Mouse (Mus musculus) midbrain, embryonic 14.5 days (tissue): ENCODE data around the gene Olig2. TPM values are rescaled to one million over a fixed set of nuclear protein-coding genes. Genes with fewer than 3 reads are reported as not detected.

Experiments used
- ATAC-seq: fragments of 200-750 bp; cut with Nextera tagmentation; 2 replicates; pipeline ENCODE4 v1.8.0; 2017; ENCODE audit warnings: moderate number of reproducible peaks, moderate library complexity; ENCODE audit not compliant: low FRiP score, low TSS enrichment
- DNase-seq: peaks from one replicate; pipeline ENCODE4 v3.0.0-alpha.2; 2015
- H3K27ac ChIP-seq: fragments of 300-500 bp; sonication (generic); replicated peaks from 2 replicates; pipeline ENCODE4 v1.5.1; 2014; ENCODE audit warnings: mild to moderate bottlenecking, low read depth, low read length, moderate library complexity
- H3K27me3 ChIP-seq: fragments of 300-500 bp; sonication (generic); 2 replicates; pipeline ENCODE4 v1.6.1; 2014; ENCODE audit warnings: low read length, control low read depth, mixed read lengths; ENCODE audit not compliant: control insufficient read depth, insufficient read depth
- H3K36me3 ChIP-seq: fragments of 300-500 bp; sonication (generic); 2 replicates; pipeline ENCODE4 v1.6.1; 2014; ENCODE audit warnings: low read length, control low read depth; ENCODE audit not compliant: control insufficient read depth, insufficient read depth
- H3K4me1 ChIP-seq: fragments of 300-500 bp; sonication (generic); 2 replicates; pipeline ENCODE4 v1.6.1; 2014; ENCODE audit warnings: mild to moderate bottlenecking, antibody characterized with exemption, low read length, control low read depth; ENCODE audit not compliant: control insufficient read depth, insufficient read depth
- H3K4me2 ChIP-seq: fragments of 300-500 bp; sonication (generic); 2 replicates; pipeline ENCODE4 v1.6.1; 2014; ENCODE audit warnings: mild to moderate bottlenecking, low read length, moderate library complexity
- H3K4me3 ChIP-seq: fragments of 300-500 bp; sonication (generic); replicated peaks from 2 replicates; pipeline ENCODE4 v1.5.1; 2014; ENCODE audit warnings: low read depth, low read length
- H3K9ac ChIP-seq: fragments of 300-500 bp; sonication (generic); replicated peaks from 2 replicates; pipeline ENCODE4 v1.6.1; 2014; ENCODE audit warnings: mild to moderate bottlenecking, low read length, moderate library complexity
- H3K9me3 ChIP-seq: fragments of 300-500 bp; sonication (generic); 2 replicates; pipeline ENCODE4 v1.6.1; 2016; ENCODE audit warnings: low read length, control low read depth, mixed read lengths; ENCODE audit not compliant: control insufficient read depth
- WGBS: fragments of 180-500 bp; shearing (Covaris S2); extraction: QIAGEN DNeasy Blood & Tissue Kit; methylation state at CpG from one replicate; pipeline ENCODE4 v1.1.7; 2014; 5-methylcytosine and 5-hydroxymethylcytosine counted together
- polyA plus RNA-seq: library from polyadenylated mRNA; unstranded; fragments of >200 nt; fragmentation: Nextera tagmentation; extraction: Ambion mirVana; gene quantifications from 2 replicates; pipeline ENCODE4 v1.2.1, GENCODE M21; 2014

Gene Olig2
- polyA plus RNA-seq, 1 experiment from 2014 or later: 5.6 TPM

- DNase-seq (no peak), ATAC-seq (no peak)
- Histone ChIP-seq H3K4me3 (no peak overlapping the region), H3K36me3 (no peaks in the 10 kb centered on the region), H3K9ac (no peak overlapping the region), H3K27me3 (no peaks in the 10 kb centered on the region), H3K4me2 (no peak overlapping the region), H3K9me3 (no peaks in the 10 kb centered on the region), H3K4me1 (no peaks in the 10 kb centered on the region), H3K27ac (no peak overlapping the region)
- 94% methylated on average over 7 of the region's 7 CpGs for WGBS
Observed at GRCm38 (mm10) chr16:91199815-91200214, 25.4 kb upstream of the Olig2 start.

GRCm38 (mm10) chr16:91202989-91203388 lies 22.3 kb upstream of the Olig2 start:
- DNase-seq (no peak), ATAC-seq (no peak)
- H3K9me3 ChIP-seq: no peaks in the 10 kb centered on the region
- no peak overlapping the region for H3K27ac ChIP-seq
- no peak overlapping the region for H3K9ac ChIP-seq
- no peak overlapping the region for H3K4me3 ChIP-seq
- no peaks in the 10 kb centered on the region for H3K27me3 ChIP-seq
- 87% methylated on average over 3 of the region's 3 CpGs for WGBS
- H3K4me2 ChIP-seq: no peak overlapping the region
- no peaks in the 10 kb centered on the region for H3K4me1 ChIP-seq
- no peaks in the 10 kb centered on the region for H3K36me3 ChIP-seq

GRCm38 (mm10) chr16:91206371-91206770 lies 18.9 kb upstream of the Olig2 start:
- no peak overlapping the region for H3K4me3 ChIP-seq
- H3K27ac ChIP-seq: no peak overlapping the region
- peak; percentile 30 for DNase-seq
- H3K36me3 ChIP-seq: no peaks in the 10 kb centered on the region
- H3K9me3 ChIP-seq: no peaks in the 10 kb centered on the region
- peaks cover 11% of the 10 kb centered on the region; the same call in 1 of the 2 replicates for H3K27me3 ChIP-seq
- 20% methylated on average over 1 of the region's 1 CpGs for WGBS
- ATAC-seq: no peak
- no peak overlapping the region for H3K4me2 ChIP-seq
- H3K4me1 ChIP-seq: peaks cover 2% of the 10 kb centered on the region
- H3K9ac ChIP-seq: no peak overlapping the region

- H3K4me2 ChIP-seq: no peak overlapping the region
- DNase-seq (no peak), ATAC-seq (no peak)
- H3K9me3 ChIP-seq: no peaks in the 10 kb centered on the region
- H3K27me3 ChIP-seq: peaks cover 68% of the 10 kb centered on the region
- no peak overlapping the region for H3K4me3 ChIP-seq
- H3K27ac ChIP-seq: no peak overlapping the region
- H3K4me1 ChIP-seq: peaks cover 4% of the 10 kb centered on the region; the same call in 1 of the 2 replicates
- WGBS: 37% methylated on average over 6 of the region's 6 CpGs
- no peaks in the 10 kb centered on the region for H3K36me3 ChIP-seq
- no peak overlapping the region for H3K9ac ChIP-seq
Observed at GRCm38 (mm10) chr16:91217077-91217476, 8.2 kb upstream of the Olig2 start.

- no peaks in the 10 kb centered on the region for H3K9me3 ChIP-seq
- no peak overlapping the region for H3K4me2 ChIP-seq
- H3K4me1 ChIP-seq: peaks cover 9% of the 10 kb centered on the region; the same call in 1 of the 2 replicates
- no peak for ATAC-seq
- H3K27me3 ChIP-seq: peaks cover 74% of the 10 kb centered on the region
- no peak overlapping the region for H3K4me3 ChIP-seq
- DNase-seq: no peak
- WGBS: 79% methylated on average over 6 of the region's 6 CpGs
- no peaks in the 10 kb centered on the region for H3K36me3 ChIP-seq
- H3K27ac ChIP-seq: no peak overlapping the region
- no peak overlapping the region for H3K9ac ChIP-seq
Observed at GRCm38 (mm10) chr16:91217948-91218347, 7.3 kb upstream of the Olig2 start.

GRCm38 (mm10) chr16:91219246-91219645 lies 6.0 kb upstream of the Olig2 start:
- Histone ChIP-seq H3K4me2 (no peak overlapping the region), H3K27me3 (peaks cover 83% of the 10 kb centered on the region)
- WGBS: 8% methylated on average over 14 of the region's 14 CpGs

GRCm38 (mm10) chr16:91222171-91222642 lies 3.0 kb upstream of the Olig2 start:
- Histone ChIP-seq H3K27me3 (peaks cover 98% of the 10 kb centered on the region), H3K4me2 (peak overlapping the region; percentile 39), H3K27ac (no peak overlapping the region), H3K36me3 (no peaks in the 10 kb centered on the region), H3K9me3 (no peaks in the 10 kb centered on the region), H3K9ac (no peak overlapping the region), H3K4me1 (peaks cover 23% of the 10 kb centered on the region), H3K4me3 (peak overlapping the region; percentile 18)
- ATAC-seq: no peak
- under 1% methylated on average over 25 of the region's 25 CpGs for WGBS
- peak; percentile 65 for DNase-seq

More at GRCm38 (mm10) chr16:91219246-91219645, 6.0 kb upstream of the Olig2 start:
- no peak overlapping the region for H3K27ac ChIP-seq
- H3K4me1 ChIP-seq: peaks cover 13% of the 10 kb centered on the region; the same call in 1 of the 2 replicates
- no peak overlapping the region for H3K9ac ChIP-seq
- H3K36me3 ChIP-seq: no peaks in the 10 kb centered on the region
- no peak for DNase-seq
- no peak overlapping the region for H3K4me3 ChIP-seq
- no peaks in the 10 kb centered on the region for H3K9me3 ChIP-seq
- no peak for ATAC-seq

- Histone ChIP-seq H3K9ac (no peak overlapping the region), H3K9me3 (no peaks in the 10 kb centered on the region), H3K27me3 (peaks cover 98% of the 10 kb centered on the region), H3K36me3 (no peaks in the 10 kb centered on the region), H3K27ac (no peak overlapping the region), H3K4me3 (peak overlapping the region; percentile 18), H3K4me2 (peak overlapping the region; percentile 39), H3K4me1 (peaks cover 23% of the 10 kb centered on the region)
- peak; percentile 58 for DNase-seq
- under 1% methylated on average over 27 of the region's 27 CpGs for WGBS
- no peak for ATAC-seq
Observed at GRCm38 (mm10) chr16:91222643-91223271, 2.5 kb upstream of the Olig2 start.
